Mouse (Mus musculus) cerebellum, adult 18-20 months (tissue): ENCODE measurements around the gene Calml3.
"Not testable (repeated sequence)": the region's sequence is repeated elsewhere in the genome, so short reads cannot be mapped to it uniquely, and the experiment has no call there.

ENCODE experiments used
- DNase-seq, 2 experiments: peaks; one replicate each; pipeline ENCODE4 v3.0.0; 2021

The Calml3 gene

GRCm38 (mm10) chr13:3804186-3804585 lies at the start of gene Calml3:
TSS of gene Calml3 (minus strand) at chr13:3804316.
- no peak for DNase-seq

- DNase-seq: no peak
Observed at GRCm38 (mm10) chr13:3850330-3850729, 46.2 kb upstream of the Calml3 start.

- not testable (repeated sequence) for DNase-seq
Observed at GRCm38 (mm10) chr13:3840662-3841061, 36.5 kb upstream of the Calml3 start.

GRCm38 (mm10) chr13:3837312-3837807 lies 33.2 kb upstream of the Calml3 start, which contains the start of gene Calm4:
TSS of gene Calm4 (plus strand) at chr13:3837757.
- not testable (repeated sequence) for DNase-seq

GRCm38 (mm10) chr13:3833644-3834043 lies 29.5 kb upstream of the Calml3 start:
- not testable (repeated sequence) for DNase-seq

- DNase-seq: no peak
Observed at GRCm38 (mm10) chr13:3832450-3832849, 28.3 kb upstream of the Calml3 start.

- DNase-seq: no peak
Observed at GRCm38 (mm10) chr13:3831994-3832393, 27.9 kb upstream of the Calml3 start.

- no peak for DNase-seq
Observed at GRCm38 (mm10) chr13:3831546-3831945, 27.4 kb upstream of the Calml3 start.

GRCm38 (mm10) chr13:3825726-3826125 lies 21.6 kb upstream of the Calml3 start:
- no peak for DNase-seq

GRCm38 (mm10) chr13:3822105-3822504 lies 18.0 kb upstream of the Calml3 start:
- no peak for DNase-seq

- DNase-seq: no peak
Observed at GRCm38 (mm10) chr13:3818740-3819076, 14.6 kb upstream of the Calml3 start.

- DNase-seq: no peak
Observed at GRCm38 (mm10) chr13:3818012-3818739, 14.1 kb upstream of the Calml3 start.

- DNase-seq: no peak
Observed at GRCm38 (mm10) chr13:3807131-3807827, 3.2 kb upstream of the Calml3 start.

- no peak for DNase-seq
Observed at GRCm38 (mm10) chr13:3805638-3806037, 1.5 kb upstream of the Calml3 start.

GRCm38 (mm10) chr13:3805132-3805531 lies 1.0 kb upstream of the Calml3 start:
- DNase-seq: no peak

- DNase-seq: no peak
Observed at GRCm38 (mm10) chr13:3799386-3799785, 4.7 kb downstream of the Calml3 start.

- DNase-seq: no peak
Observed at GRCm38 (mm10) chr13:3798751-3799150, 5.4 kb downstream of the Calml3 start.

GRCm38 (mm10) chr13:3796649-3797048 lies 7.5 kb downstream of the Calml3 start:
- no peak for DNase-seq

- DNase-seq: no peak
Observed at GRCm38 (mm10) chr13:3789531-3789930, 14.6 kb downstream of the Calml3 start.

- no peak for DNase-seq
Observed at GRCm38 (mm10) chr13:3788588-3788987, 15.5 kb downstream of the Calml3 start.

GRCm38 (mm10) chr13:3787644-3788043 lies 16.5 kb downstream of the Calml3 start:
- DNase-seq: no peak

- DNase-seq: no peak
Observed at GRCm38 (mm10) chr13:3787102-3787501, 17.0 kb downstream of the Calml3 start.

GRCm38 (mm10) chr13:3783621-3784020 lies 20.5 kb downstream of the Calml3 start:
- DNase-seq: no peak

GRCm38 (mm10) chr13:3782499-3782898 lies 21.6 kb downstream of the Calml3 start:
- no peak for DNase-seq
